Comparison of ENCODE assay signal across 8 mouse cellular contexts in the genomic region with DNA sequence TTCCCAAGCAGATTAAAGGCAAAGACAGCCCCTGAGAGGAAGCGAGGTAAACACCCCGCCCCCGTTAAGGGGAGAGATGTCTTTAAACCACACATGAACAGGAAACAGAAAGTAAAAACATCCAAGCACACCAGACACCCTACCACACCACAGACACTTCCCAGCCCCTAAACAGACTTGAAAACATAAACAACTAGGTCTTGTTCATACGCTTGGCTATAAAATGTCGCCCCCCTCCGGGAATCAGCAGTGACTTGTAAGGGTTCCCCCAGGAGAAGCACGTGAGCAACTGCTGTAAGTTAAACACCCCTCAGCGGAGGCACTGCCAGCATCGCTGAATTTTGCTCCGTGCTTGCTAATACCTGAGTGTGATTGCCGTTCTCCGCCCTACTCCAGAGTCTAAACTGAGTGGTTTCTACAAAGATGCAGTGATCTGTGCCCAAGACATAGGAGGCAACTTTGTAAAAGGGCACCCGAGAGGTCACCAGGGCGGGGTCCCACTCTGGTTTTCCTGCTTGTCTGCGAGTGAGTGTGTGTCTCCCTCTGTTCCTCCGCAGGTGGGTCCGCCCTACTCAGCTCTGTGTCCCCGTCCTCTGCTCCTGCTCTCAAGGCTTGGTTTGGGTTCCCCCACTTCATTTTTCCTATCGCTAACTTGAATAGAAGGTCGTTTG. TPM values are rescaled to one million over a fixed set of nuclear protein-coding genes. Genes with fewer than 3 reads are reported as not detected.
DNase-seq lines count a peak whose midpoint lies in the region; ATAC-seq and TF ChIP-seq lines count a peak whose summit lies in the region.

No protein-coding gene starts in this region.

- H3K4me3 ChIP-seq in G1E (ENCODE audit: low read depth, low read length) (peak overlapping the region; percentile 72), macrophage (ENCODE audit: inconsistent target) (peak overlapping the region; percentile 79)
- H3K4me3 ChIP-seq in bone marrow, adult 2 months (replicated peaks; ENCODE audit: control insufficient read depth, low read depth, low read length), result peak overlapping the region; percentile 79
- H3K4me3 ChIP-seq in forebrain, embryonic 14.5 days (ENCODE audit: low read depth, low read length), result peak overlapping the region; percentile 18

- H3K4me2 ChIP-seq in forebrain, embryonic 14.5 days (ENCODE audit: low read length), result peak overlapping the region; percentile 60

- no peaks in the 10 kb centered on the region; the same call in 1 of the 2 replicates for H3K9me3 ChIP-seq in G1E (replicated peaks)
- no peaks in the 10 kb centered on the region for H3K9me3 ChIP-seq in forebrain, embryonic 14.5 days (replicated peaks; ENCODE audit: control insufficient read depth, low read length)

- peak; percentile 69 for ATAC-seq in G1E (ENCODE audit: extremely low read depth, insufficient number of reproducible peaks, low FRiP score, poor library complexity, severe bottlenecking)
- peak; percentile 32; the same call in 1 of the 2 replicates for ATAC-seq in forebrain, embryonic 14.5 days

- intact Hi-C loops in heart, postnatal 36 days (cut with DNase I), result loop anchor here (10.0 kb wide), 1 partner anchor 189 kb away; a partner anchor contains a TSS

- peaks cover 23% of the 10 kb centered on the region for H3K4me1 ChIP-seq in G1E (ENCODE audit: insufficient read depth, low read depth, low read length)
- peaks cover 2% of the 10 kb centered on the region; the same call in 1 of the 2 replicates for H3K4me1 ChIP-seq in bone marrow, adult 2 months (ENCODE audit: control insufficient read depth, insufficient read depth, low read length)
- peaks cover 7% of the 10 kb centered on the region for H3K4me1 ChIP-seq in forebrain, embryonic 14.5 days (ENCODE audit: control insufficient read depth, insufficient read depth, low read length)

- peak overlapping the region; percentile 97 for H3K27ac ChIP-seq in bone marrow, adult 2 months (ENCODE audit: control insufficient read depth, insufficient read depth, low read depth, low read length, poor library complexity)
- no peak overlapping the region for H3K27ac ChIP-seq in forebrain, embryonic 14.5 days (ENCODE audit: low read depth, low read length)
- peak overlapping the region; percentile 93 for H3K27ac ChIP-seq in macrophage

- no peaks in the 10 kb centered on the region for H3K79me2 ChIP-seq in macrophage (ENCODE audit: inconsistent target)

- H3K36me3 ChIP-seq in G1E (replicated peaks) (no peaks in the 10 kb centered on the region), macrophage (ENCODE audit: inconsistent target) (no peaks in the 10 kb centered on the region)
- H3K36me3 ChIP-seq in forebrain, embryonic 14.5 days (ENCODE audit: control insufficient read depth, insufficient read depth, low read length), result no peaks in the 10 kb centered on the region

- DNase-seq in G1E (ENCODE audit: low spot score), result peak; percentile 50
- DNase-seq in forebrain, embryonic 14.5 days (ENCODE audit: low spot score), result peak; percentile 65
- DNase-seq in heart, postnatal 36 days, result peak; percentile 60 to 76
- peak; percentile 14 to 19 for DNase-seq in layer of hippocampus, postnatal 36 days
- DNase-seq in retina, postnatal 1 day, result peak; percentile 68
- DNase-seq in urinary bladder, postnatal 14 days (ENCODE audit: low spot score), result peak; percentile 42

- peak overlapping the region; percentile 26; the same call in 1 of the 2 replicates for H3K9ac ChIP-seq in forebrain, embryonic 14.5 days (ENCODE audit: low read length)

- no peaks in the 10 kb centered on the region for H3K27me3 ChIP-seq in G1E (ENCODE audit: insufficient read depth, low read length)
- H3K27me3 ChIP-seq in forebrain, embryonic 14.5 days (replicated peaks; ENCODE audit: control insufficient read depth, insufficient read depth, low read length), result no peaks in the 10 kb centered on the region

- 0 out of 2 replicates have a peak, but pooled peaks have one; percentile 27 for TF ChIP-seq POLR2A in bone marrow, adult 2 months (IDR thresholded peaks at IDR 0.05; ENCODE audit: borderline replicate concordance, control insufficient read depth, low read depth, low read length)

- under 1% methylated on average over 20 of the region's 20 CpGs for WGBS in bone marrow, adult 2 months
- WGBS in forebrain, embryonic 14.5 days, result under 1% methylated on average over 20 of the region's 20 CpGs
- WGBS in macrophage (ENCODE audit: missing documents), result under 1% methylated on average over 17 of the region's 20 CpGs

- no peak for TF ChIP-seq CTCF in G1E (IDR thresholded peaks at IDR 0.05; ENCODE audit: low read depth, low read length)
- TF ChIP-seq CTCF in bone marrow, adult 2 months (IDR thresholded peaks at IDR 0.05; ENCODE audit: control insufficient read depth, insufficient read depth, low read length), result peak; percentile 15; the same call in 1 of the 2 replicates

RNA-seq across cellular contexts. Expression of a gene that starts 8.2 kb away (rescaled TPM):
- 186 and 235 TPM in 2 replicates for total RNA-seq in G1E (2014; fragmentation: Nextera tagmentation)
- total RNA-seq in G1E (2017), result 89.2 and 92.3 TPM in 2 replicates
- polyA plus RNA-seq in G1E (2012), result 21.1 and 24.8 TPM in 2 replicates
- polyA plus RNA-seq in bone marrow, adult 2 months (2011; ENCODE audit: insufficient read depth, insufficient read length, low replicate concordance, missing spikeins), result 26.7 and 46.7 TPM in 2 replicates
- 25.6 and 27.3 TPM in 2 replicates for polyA plus RNA-seq in forebrain, embryonic 14.5 days (2014; fragmentation: Nextera tagmentation; extraction: Ambion mirVana)
- total RNA-seq in heart, postnatal 36 days (2021), result 10 to 100 TPM; 29.0 to 41.1 TPM
- 10 to 100 TPM; 48.8 to 59.2 TPM for total RNA-seq in layer of hippocampus, postnatal 36 days (2021)
- 100 to 1,000 TPM in 24 of 26 experiments, 10 to 100 TPM in 2; 60.3 to 171 (median 147) TPM for total RNA-seq in macrophage (2018; cell fraction: chromatin; rRNA removed)
- total RNA-seq in macrophage (2018; cell fraction: cytosol; rRNA removed), result 10 to 100 TPM; 28.5 to 43.6 (median 34.9) TPM
- total RNA-seq in macrophage (2018; cell fraction: nucleus; rRNA removed), result 100 to 1,000 TPM in 7 of 26 experiments, 10 to 100 TPM in 19; 53.5 to 148 (median 84.1) TPM
- polyA plus RNA-seq in macrophage (2018), result 21.1 to 39.4 TPM (median 30.8 TPM) in 3 replicates

Comparison
In these comparisons a context has a peak if more than half of its experiments do, and no peak if none do; other contexts are left out.
1. DNase-seq: peak in every context shown above with its lines; median percentile 68 in heart, postnatal 36 days; 68 in retina, postnatal 1 day; 65 in forebrain, embryonic 14.5 days; 50 in G1E; 42 in urinary bladder, postnatal 14 days; 16 in layer of hippocampus, postnatal 36 days.
2. H3K4me3 ChIP-seq: peak in every context shown above with its lines; median percentile 79 in bone marrow, adult 2 months; 79 in macrophage; 72 in G1E; 18 in forebrain, embryonic 14.5 days.